Mouse (Mus musculus) hindbrain, embryonic 13.5 days (tissue): ENCODE results near the gene Acot7. TPM values are rescaled to one million over a fixed set of nuclear protein-coding genes. Genes with fewer than 3 reads are reported as not detected.

Experiments used
- ATAC-seq: fragments of 200-750 bp; cut with Nextera tagmentation; 2 replicates; pipeline ENCODE4 v1.8.0; 2017; ENCODE audit warnings: moderate TSS enrichment; ENCODE audit not compliant: low FRiP score
- H3K27ac ChIP-seq: fragments of 300-500 bp; sonication (generic); 2 replicates; pipeline ENCODE4 v1.5.1; 2015; ENCODE audit warnings: inconsistent platforms, mild to moderate bottlenecking, moderate library complexity
- H3K27me3 ChIP-seq: fragments of 300-500 bp; sonication (generic); 2 replicates; pipeline ENCODE4 v1.6.1; 2015; ENCODE audit warnings: mild to moderate bottlenecking, inconsistent platforms
- H3K36me3 ChIP-seq: fragments of 300-500 bp; sonication (generic); 2 replicates; pipeline ENCODE4 v1.6.1; 2015; ENCODE audit warnings: mild to moderate bottlenecking, inconsistent platforms
- H3K4me1 ChIP-seq: fragments of 300-500 bp; sonication (generic); replicated peaks from 2 replicates; pipeline ENCODE4 v1.6.1; 2015; ENCODE audit warnings: inconsistent platforms
- H3K4me2 ChIP-seq: fragments of 300-500 bp; sonication (generic); 2 replicates; pipeline ENCODE4 v1.6.1; 2015; ENCODE audit warnings: inconsistent platforms, mild to moderate bottlenecking, moderate library complexity
- H3K4me3 ChIP-seq: fragments of 300-500 bp; sonication (generic); 2 replicates; pipeline ENCODE4 v1.5.1; 2015; ENCODE audit warnings: mild to moderate bottlenecking, inconsistent platforms
- H3K9ac ChIP-seq: fragments of 300-500 bp; sonication (generic); 2 replicates; pipeline ENCODE4 v1.6.1; 2015; ENCODE audit warnings: mild to moderate bottlenecking, inconsistent platforms
- H3K9me3 ChIP-seq: fragments of 300-500 bp; sonication (generic); 2 replicates; pipeline ENCODE4 v1.6.1; 2016; ENCODE audit warnings: inconsistent platforms
- WGBS: fragments of 180-500 bp; shearing (Covaris S2); methylation state at CpG from one replicate; pipeline ENCODE4 v1.1.7; 2015; 5-methylcytosine and 5-hydroxymethylcytosine counted together
- polyA plus RNA-seq: library from polyadenylated mRNA; unstranded; fragments of >200 nt; fragmentation: Nextera tagmentation; extraction: Ambion mirVana; gene quantifications from 2 replicates; pipeline ENCODE4 v1.2.1, GENCODE M21; 2015

Gene Acot7
- polyA plus RNA-seq, 1 experiment from 2014 or later: 269 TPM

DNA sequence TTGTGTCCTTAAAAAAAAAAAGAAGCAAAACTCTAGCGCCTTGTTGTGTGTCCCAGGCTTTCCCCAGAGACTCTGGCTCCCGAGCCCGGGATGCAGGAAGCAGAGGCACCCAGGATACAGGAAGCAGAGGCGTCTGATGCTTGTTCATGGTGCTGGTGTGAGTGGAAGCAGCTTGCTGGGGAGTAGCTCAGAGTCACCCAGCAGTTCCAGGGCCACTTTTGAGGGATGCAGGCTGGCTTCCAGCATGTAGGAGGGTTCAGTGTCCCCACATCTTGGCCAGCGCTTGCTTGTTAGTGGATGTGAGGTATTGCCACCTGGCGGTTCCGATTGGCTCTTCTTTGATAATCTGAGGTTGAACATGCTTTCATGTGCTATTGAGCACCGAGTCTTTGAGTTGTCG lies 9.2 kb downstream of the Acot7 start:
- 83% methylated on average over 9 of the region's 9 CpGs for WGBS
- ATAC-seq: no peak
- Histone ChIP-seq H3K4me1 (peaks cover 48% of the 10 kb centered on the region), H3K36me3 (0 out of 2 replicates have a peak, but pooled peaks cover 4% of the 10 kb centered on the region), H3K4me3 (no peak overlapping the region), H3K27ac (no peak overlapping the region), H3K4me2 (no peak overlapping the region), H3K9ac (no peak overlapping the region), H3K27me3 (0 out of 2 replicates have a peak, but pooled peaks cover 3% of the 10 kb centered on the region), H3K9me3 (no peaks in the 10 kb centered on the region)

DNA sequence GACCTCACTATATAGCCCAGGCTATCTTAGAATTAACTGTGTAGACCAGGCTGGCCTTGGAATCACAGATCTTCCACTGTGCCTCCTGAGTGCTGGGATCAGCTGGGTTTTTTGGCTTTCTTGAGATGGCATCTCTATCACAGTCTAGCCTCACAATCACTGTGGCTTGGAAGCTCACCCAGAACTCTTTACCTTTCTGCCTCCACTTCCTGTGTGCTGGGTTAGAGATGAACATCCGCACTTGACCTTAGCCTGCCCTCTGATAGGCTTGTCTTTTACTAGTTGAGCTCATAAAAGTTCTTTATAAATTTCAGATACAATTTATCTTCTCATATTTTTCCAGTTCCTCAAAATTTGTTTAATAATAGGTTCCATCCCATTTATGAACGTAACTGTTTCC lies 10.7 kb downstream of the Acot7 start:
- Histone ChIP-seq H3K9me3 (no peaks in the 10 kb centered on the region), H3K4me2 (no peak overlapping the region), H3K4me3 (no peak overlapping the region), H3K27me3 (0 out of 2 replicates have a peak, but pooled peaks cover 3% of the 10 kb centered on the region), H3K9ac (no peak overlapping the region), H3K27ac (no peak overlapping the region), H3K4me1 (peaks cover 58% of the 10 kb centered on the region), H3K36me3 (0 out of 2 replicates have a peak, but pooled peaks cover 4% of the 10 kb centered on the region)
- no peak for ATAC-seq
- 94% methylated on average over 2 of the region's 2 CpGs for WGBS

GRCm38 (mm10) chr4:152189071-152189470 lies 11.1 kb downstream of the Acot7 start:
- H3K4me1 ChIP-seq: peaks cover 58% of the 10 kb centered on the region
- no peak overlapping the region for H3K4me2 ChIP-seq
- H3K9me3 ChIP-seq: no peaks in the 10 kb centered on the region
- 0 out of 2 replicates have a peak, but pooled peaks cover 3% of the 10 kb centered on the region for H3K27me3 ChIP-seq
- 93% methylated on average over 6 of the region's 6 CpGs for WGBS
- H3K27ac ChIP-seq: no peak overlapping the region
- no peak overlapping the region for H3K4me3 ChIP-seq
- H3K9ac ChIP-seq: no peak overlapping the region
- no peak for ATAC-seq
- H3K36me3 ChIP-seq: 0 out of 2 replicates have a peak, but pooled peaks cover 4% of the 10 kb centered on the region

GRCm38 (mm10) chr4:152189691-152190090 lies 11.8 kb downstream of the Acot7 start:
- Histone ChIP-seq H3K4me1 (peaks cover 53% of the 10 kb centered on the region), H3K36me3 (0 out of 2 replicates have a peak, but pooled peaks cover 4% of the 10 kb centered on the region)
- WGBS: 89% methylated on average over 4 of the region's 4 CpGs

GRCm38 (mm10) chr4:152190096-152190653 lies 12.2 kb downstream of the Acot7 start:
- no peak overlapping the region for H3K9ac ChIP-seq

More at GRCm38 (mm10) chr4:152189691-152190090, 11.8 kb downstream of the Acot7 start:
- no peak overlapping the region for H3K9ac ChIP-seq
- no peak overlapping the region for H3K4me2 ChIP-seq
- no peak overlapping the region for H3K4me3 ChIP-seq
- no peak overlapping the region for H3K27ac ChIP-seq
- 0 out of 2 replicates have a peak, but pooled peaks cover 3% of the 10 kb centered on the region for H3K27me3 ChIP-seq
- no peak for ATAC-seq
- no peaks in the 10 kb centered on the region for H3K9me3 ChIP-seq

GRCm38 (mm10) chr4:152190701-152191100 lies 12.8 kb downstream of the Acot7 start:
- H3K9ac ChIP-seq: no peak overlapping the region
- 0 out of 2 replicates have a peak, but pooled peaks cover 3% of the 10 kb centered on the region for H3K27me3 ChIP-seq
- no peaks in the 10 kb centered on the region for H3K9me3 ChIP-seq
- H3K4me1 ChIP-seq: peaks cover 43% of the 10 kb centered on the region
- no peak for ATAC-seq
- WGBS: 79% methylated on average over 5 of the region's 5 CpGs
- no peak overlapping the region for H3K4me2 ChIP-seq
- no peak overlapping the region for H3K4me3 ChIP-seq
- H3K36me3 ChIP-seq: 0 out of 2 replicates have a peak, but pooled peaks cover 4% of the 10 kb centered on the region
- 0 out of 2 replicates have a peak overlapping the region, but pooled peaks have one; percentile 40 for H3K27ac ChIP-seq

More at GRCm38 (mm10) chr4:152190096-152190653, 12.2 kb downstream of the Acot7 start:
- 60% methylated on average over 11 of the region's 11 CpGs for WGBS
- no peak overlapping the region for H3K4me2 ChIP-seq
- H3K36me3 ChIP-seq: 0 out of 2 replicates have a peak, but pooled peaks cover 4% of the 10 kb centered on the region
- peaks cover 48% of the 10 kb centered on the region for H3K4me1 ChIP-seq
- ATAC-seq: no peak
- no peak overlapping the region for H3K4me3 ChIP-seq
- H3K27ac ChIP-seq: no peak overlapping the region
- H3K9me3 ChIP-seq: no peaks in the 10 kb centered on the region
- H3K27me3 ChIP-seq: 0 out of 2 replicates have a peak, but pooled peaks cover 3% of the 10 kb centered on the region

- peak overlapping the region; percentile 56 for H3K27ac ChIP-seq
- no peaks in the 10 kb centered on the region for H3K27me3 ChIP-seq
- ATAC-seq: no peak
These were observed 14.6 kb downstream of the Acot7 start for GRCm38 (mm10) chr4:152192569-152192968.

GRCm38 (mm10) chr4:152194476-152195175 lies 16.7 kb downstream of the Acot7 start:
- 94% methylated on average over 3 of the region's 3 CpGs for WGBS
- Histone ChIP-seq H3K27ac (no peak overlapping the region), H3K4me1 (peaks cover 25% of the 10 kb centered on the region), H3K27me3 (no peaks in the 10 kb centered on the region), H3K9me3 (no peaks in the 10 kb centered on the region), H3K4me2 (no peak overlapping the region), H3K4me3 (no peak overlapping the region), H3K36me3 (no peaks in the 10 kb centered on the region), H3K9ac (no peak overlapping the region)
- ATAC-seq: no peak

More at GRCm38 (mm10) chr4:152192569-152192968, 14.6 kb downstream of the Acot7 start:
- Histone ChIP-seq H3K36me3 (0 out of 2 replicates have a peak, but pooled peaks cover 4% of the 10 kb centered on the region), H3K4me3 (no peak overlapping the region), H3K9ac (no peak overlapping the region), H3K4me2 (no peak overlapping the region), H3K4me1 (peaks cover 27% of the 10 kb centered on the region), H3K9me3 (no peaks in the 10 kb centered on the region)
- 39% methylated on average over 4 of the region's 4 CpGs for whole genome bisulfite sequencing

GRCm38 (mm10) chr4:152196276-152196675 lies 18.3 kb downstream of the Acot7 start:
- Histone ChIP-seq H3K27ac (no peak overlapping the region), H3K36me3 (no peaks in the 10 kb centered on the region), H3K4me3 (no peak overlapping the region), H3K4me2 (no peak overlapping the region), H3K27me3 (0 out of 2 replicates have a peak, but pooled peaks cover 3% of the 10 kb centered on the region), H3K9ac (no peak overlapping the region), H3K9me3 (no peaks in the 10 kb centered on the region), H3K4me1 (peaks cover 15% of the 10 kb centered on the region)
- no peak for ATAC-seq
- 90% methylated on average over 8 of the region's 9 CpGs for WGBS

DNA sequence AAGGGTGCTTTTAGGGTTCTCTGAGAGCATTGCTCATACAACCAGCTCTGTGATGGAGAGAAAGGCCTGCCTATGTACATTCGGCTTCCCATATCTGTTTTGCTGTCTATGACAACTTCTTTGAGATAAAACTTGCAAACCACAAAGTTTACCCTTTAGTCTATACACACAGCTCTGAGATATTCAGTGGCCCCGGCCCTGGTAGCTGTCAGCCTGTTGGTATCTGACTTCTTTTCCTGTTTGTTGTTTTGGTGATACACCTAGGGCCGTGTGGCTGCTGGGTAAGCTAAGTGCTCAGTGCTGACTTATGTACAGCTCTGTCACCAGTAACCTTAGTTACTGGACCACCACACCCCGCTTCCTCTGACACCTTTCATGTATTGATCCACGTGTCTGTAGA lies 19.6 kb downstream of the Acot7 start:
- no peak for ATAC-seq
- H3K9me3 ChIP-seq: no peaks in the 10 kb centered on the region
- H3K4me1 ChIP-seq: peaks cover 18% of the 10 kb centered on the region
- H3K27ac ChIP-seq: no peak overlapping the region
- H3K4me2 ChIP-seq: no peak overlapping the region
- H3K36me3 ChIP-seq: no peaks in the 10 kb centered on the region
- no peak overlapping the region for H3K9ac ChIP-seq
- H3K4me3 ChIP-seq: no peak overlapping the region
- WGBS: 86% methylated on average over 5 of the region's 5 CpGs
- 0 out of 2 replicates have a peak, but pooled peaks cover 3% of the 10 kb centered on the region for H3K27me3 ChIP-seq

DNA sequence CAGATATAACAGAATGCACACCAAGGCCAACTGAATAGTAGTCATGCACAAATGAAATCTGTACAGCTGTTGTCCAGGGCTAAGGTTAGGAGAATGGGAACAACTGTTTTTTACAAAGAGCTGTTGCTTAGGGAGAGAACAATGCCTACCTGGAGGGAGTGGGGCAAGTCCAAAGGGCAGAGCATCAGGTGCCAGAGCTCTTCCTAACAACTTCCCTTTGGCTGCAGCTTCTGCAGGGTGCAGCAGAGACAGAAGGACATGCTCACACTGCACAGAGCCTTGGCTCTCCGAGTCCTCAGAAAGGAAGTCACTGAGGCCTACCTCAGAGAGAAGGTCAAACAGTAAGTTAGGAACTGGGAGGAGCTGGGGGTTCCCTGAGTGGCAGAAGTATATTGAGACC lies 21.7 kb downstream of the Acot7 start:
- Histone ChIP-seq H3K27me3 (0 out of 2 replicates have a peak, but pooled peaks cover 3% of the 10 kb centered on the region), H3K4me3 (no peak overlapping the region), H3K4me1 (peaks cover 15% of the 10 kb centered on the region), H3K9ac (no peak overlapping the region), H3K4me2 (no peak overlapping the region), H3K27ac (no peak overlapping the region), H3K9me3 (no peaks in the 10 kb centered on the region), H3K36me3 (no peaks in the 10 kb centered on the region)
- no peak for ATAC-seq
- 83% methylated on average over 1 of the region's 1 CpGs for WGBS

GRCm38 (mm10) chr4:152201492-152201891 lies 23.6 kb downstream of the Acot7 start:
- H3K36me3 ChIP-seq: no peaks in the 10 kb centered on the region
- no peak overlapping the region for H3K27ac ChIP-seq
- no peak for ATAC-seq
- no peak overlapping the region for H3K4me2 ChIP-seq
- H3K9ac ChIP-seq: no peak overlapping the region
- H3K27me3 ChIP-seq: 0 out of 2 replicates have a peak, but pooled peaks cover 3% of the 10 kb centered on the region
- H3K4me3 ChIP-seq: no peak overlapping the region
- H3K4me1 ChIP-seq: peaks cover 27% of the 10 kb centered on the region
- 80% methylated on average over 6 of the region's 6 CpGs for WGBS
- H3K9me3 ChIP-seq: no peaks in the 10 kb centered on the region
